Mouse (Mus musculus): ENCODE measurements around the gene Lcn2.

The Lcn2 gene

DNA sequence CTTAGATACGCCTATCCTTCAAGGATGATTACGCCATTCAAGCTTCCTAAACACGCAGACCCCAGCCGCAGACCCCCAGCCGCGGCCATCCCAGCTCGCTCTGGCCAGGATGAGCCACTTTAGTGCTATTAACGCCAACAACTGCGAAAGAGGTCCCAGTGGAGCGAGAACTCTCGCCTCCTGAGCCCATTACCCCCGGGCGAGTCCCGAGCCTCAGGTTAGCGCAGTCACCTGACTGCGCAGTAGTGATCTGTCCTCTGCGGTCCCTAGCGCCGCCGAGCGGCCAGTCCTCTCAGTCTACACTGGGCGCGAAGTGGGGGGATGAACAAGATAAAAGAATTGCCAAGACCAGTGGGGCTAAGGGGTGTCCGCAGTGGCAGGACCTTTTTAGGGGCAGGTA lies 26.6 kb downstream of the Lcn2 start:
- no peak for TF ChIP-seq GATA4 (IDR thresholded peaks at IDR 0.05; ENCODE audit: insufficient replicate concordance, low read length)

DNA sequence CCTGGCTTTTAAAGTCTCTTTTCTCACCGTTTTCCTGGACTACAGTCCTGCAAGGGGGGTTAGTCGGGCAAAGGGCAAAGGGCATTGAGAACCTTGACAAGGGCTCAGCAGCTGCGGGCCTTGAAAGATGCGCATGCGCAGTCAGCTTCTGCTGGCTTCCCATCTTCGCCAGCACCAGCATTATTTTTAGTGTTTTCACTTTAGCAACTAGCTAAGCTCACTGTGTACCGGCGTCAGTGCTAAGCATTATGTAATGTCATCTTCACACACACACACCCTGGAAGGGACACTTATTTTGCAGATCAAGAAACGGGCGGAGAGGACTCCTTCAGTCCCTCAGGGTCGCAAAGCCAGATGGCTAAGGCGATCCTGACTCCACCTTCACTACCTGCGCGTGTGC lies 27.3 kb downstream of the Lcn2 start:
- peak; percentile 60; the same call in 1 of the 2 replicates for TF ChIP-seq GATA4 (IDR thresholded peaks at IDR 0.05; ENCODE audit: insufficient replicate concordance, low read length)

DNA sequence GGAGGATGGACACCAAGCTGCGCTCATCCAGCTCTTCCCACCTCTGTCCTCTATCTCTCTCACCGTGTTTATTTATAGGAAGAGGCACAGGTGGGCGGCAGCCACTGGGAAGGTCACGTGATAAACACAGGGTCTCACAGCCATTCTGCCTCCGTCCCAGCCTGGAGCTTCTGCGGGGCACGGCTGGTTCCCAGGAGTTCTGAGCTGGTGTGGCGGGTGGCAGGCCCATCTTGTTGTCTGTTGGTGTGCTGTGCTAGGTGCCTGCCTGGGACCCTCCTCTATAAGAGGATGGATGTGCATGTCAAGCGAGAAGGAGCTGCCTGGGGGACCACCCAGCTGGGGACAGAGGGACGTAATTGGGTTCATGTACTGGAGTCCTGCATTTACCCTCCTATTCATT lies 29.7 kb downstream of the Lcn2 start:
- TF ChIP-seq GATA4 (IDR thresholded peaks at IDR 0.05; ENCODE audit: insufficient replicate concordance, low read length) = no peak

DNA sequence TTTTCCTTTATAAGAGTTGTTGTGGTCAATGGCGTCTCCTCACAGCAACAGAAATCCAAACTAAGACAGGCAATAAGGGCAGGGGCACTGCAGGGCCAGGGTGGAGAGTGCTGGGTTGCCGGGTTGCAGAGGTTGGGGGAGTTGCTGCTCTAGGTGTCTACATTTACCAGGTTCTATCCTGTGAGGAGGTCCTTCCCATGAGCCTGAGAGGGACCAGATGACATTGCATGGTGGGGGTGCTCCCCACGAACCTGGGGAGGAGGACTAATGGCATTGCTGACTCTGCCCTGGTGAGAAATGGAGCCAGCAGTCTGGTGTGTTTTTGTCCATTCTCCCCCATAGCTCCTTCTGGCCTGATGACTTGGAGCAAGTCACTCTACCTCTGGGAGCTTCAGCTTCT lies 30.3 kb downstream of the Lcn2 start:
- no peak for TF ChIP-seq GATA4 (IDR thresholded peaks at IDR 0.05; ENCODE audit: insufficient replicate concordance, low read length)

DNA sequence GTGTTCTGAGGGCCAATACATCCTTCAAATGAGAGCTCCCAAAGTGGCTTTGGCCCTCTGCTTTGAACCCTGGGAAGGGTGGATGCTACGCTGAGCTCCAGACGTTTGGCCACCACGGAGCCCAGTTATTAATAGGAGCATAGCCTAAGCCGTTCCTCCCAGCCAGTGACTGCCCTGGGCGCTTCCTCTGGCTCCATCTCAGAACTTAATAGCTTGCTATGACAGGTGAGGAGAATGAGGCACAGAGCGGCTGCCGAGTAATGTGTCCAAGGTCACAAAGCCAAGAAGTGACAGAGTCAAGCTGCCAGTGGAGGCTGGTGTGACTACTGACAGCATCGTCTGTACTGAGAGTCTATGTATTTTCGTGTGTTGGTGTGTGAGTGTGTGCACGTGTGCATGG lies 31.8 kb downstream of the Lcn2 start:
- TF ChIP-seq GATA4 (IDR thresholded peaks at IDR 0.05; ENCODE audit: insufficient replicate concordance, low read length) = no peak

DNA sequence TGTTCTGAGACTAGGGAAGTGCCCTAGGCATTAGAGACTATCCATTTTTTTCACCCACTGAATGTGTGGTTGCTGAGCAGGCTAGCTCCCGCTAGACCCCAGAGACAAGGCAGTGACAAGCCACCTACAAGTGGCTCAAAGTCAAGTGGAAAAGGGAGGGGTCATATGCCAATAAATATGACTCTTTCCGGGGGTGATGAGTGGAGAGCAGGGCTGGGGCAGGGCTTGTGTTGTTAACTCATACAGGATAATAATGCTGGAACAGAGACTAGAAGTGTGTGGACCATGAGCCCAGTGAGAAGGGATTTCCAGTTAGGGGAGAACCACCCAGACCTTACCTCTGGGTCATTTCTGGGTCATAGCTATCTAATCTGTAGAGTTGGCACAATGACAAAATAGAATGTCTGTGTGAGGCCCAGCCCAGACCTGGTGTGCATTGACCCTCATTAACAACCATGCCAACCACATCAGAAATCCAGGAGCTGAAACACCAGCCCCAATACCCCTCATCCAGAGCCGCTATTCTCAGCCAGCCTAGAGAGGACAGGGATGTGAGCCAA lies 33.6 kb downstream of the Lcn2 start:
- no peak for TF ChIP-seq GATA4 (IDR thresholded peaks at IDR 0.05; ENCODE audit: insufficient replicate concordance, low read length)

DNA sequence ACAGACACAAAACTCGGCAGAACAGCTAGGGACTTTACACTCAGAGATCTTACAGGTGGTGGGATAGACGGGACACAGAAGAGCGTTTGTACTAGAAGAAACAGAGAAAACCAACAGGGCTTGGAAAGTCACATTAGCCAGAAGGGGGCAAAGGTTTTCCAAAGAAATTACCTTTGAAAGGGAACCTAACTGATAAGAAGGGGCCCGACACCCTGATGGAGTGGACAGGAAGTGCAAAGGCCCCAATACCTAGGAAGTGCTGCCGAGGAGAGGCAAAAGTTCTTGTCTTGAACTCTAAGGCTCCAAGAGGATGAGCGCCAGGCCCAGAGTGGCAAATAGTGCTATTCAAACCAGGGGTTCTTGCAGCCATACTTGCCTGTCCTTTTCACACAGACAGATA lies 34.2 kb downstream of the Lcn2 start:
- no peak for TF ChIP-seq GATA4 (IDR thresholded peaks at IDR 0.05; ENCODE audit: insufficient replicate concordance, low read length)

DNA sequence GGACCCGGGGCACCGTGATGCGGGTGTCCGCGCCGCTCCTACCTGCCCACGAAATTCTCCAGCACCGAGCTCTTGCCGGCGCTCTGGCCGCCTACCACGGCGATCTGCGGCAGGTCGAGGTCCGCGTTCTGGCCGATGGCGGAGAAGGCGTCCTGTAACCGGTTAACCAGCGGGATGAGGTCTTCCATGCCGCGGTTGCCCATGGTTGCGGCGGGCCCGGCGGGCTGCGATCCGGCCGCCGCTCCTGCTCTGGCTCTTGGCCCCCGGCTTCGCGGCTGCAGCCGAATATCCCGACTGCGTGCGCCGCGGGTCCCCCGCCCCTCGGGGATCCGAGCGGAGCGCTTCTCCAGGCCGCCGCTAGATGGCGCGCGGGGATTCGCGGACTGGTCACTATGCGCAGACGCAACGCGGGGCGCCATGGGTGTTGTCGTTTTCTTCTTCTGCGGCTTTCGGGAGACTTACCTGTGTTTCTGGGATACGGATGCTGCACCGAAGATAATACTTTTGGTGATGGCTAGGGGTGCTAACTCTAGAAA lies 35.0 kb downstream of the Lcn2 start, which contains the start of gene Dnm1:
TSS of gene Dnm1 (minus strand) at position 332 of the 536 bp plus-strand sequence.
- TF ChIP-seq GATA4 (IDR thresholded peaks at IDR 0.05; ENCODE audit: insufficient replicate concordance, low read length) = no peak

DNA sequence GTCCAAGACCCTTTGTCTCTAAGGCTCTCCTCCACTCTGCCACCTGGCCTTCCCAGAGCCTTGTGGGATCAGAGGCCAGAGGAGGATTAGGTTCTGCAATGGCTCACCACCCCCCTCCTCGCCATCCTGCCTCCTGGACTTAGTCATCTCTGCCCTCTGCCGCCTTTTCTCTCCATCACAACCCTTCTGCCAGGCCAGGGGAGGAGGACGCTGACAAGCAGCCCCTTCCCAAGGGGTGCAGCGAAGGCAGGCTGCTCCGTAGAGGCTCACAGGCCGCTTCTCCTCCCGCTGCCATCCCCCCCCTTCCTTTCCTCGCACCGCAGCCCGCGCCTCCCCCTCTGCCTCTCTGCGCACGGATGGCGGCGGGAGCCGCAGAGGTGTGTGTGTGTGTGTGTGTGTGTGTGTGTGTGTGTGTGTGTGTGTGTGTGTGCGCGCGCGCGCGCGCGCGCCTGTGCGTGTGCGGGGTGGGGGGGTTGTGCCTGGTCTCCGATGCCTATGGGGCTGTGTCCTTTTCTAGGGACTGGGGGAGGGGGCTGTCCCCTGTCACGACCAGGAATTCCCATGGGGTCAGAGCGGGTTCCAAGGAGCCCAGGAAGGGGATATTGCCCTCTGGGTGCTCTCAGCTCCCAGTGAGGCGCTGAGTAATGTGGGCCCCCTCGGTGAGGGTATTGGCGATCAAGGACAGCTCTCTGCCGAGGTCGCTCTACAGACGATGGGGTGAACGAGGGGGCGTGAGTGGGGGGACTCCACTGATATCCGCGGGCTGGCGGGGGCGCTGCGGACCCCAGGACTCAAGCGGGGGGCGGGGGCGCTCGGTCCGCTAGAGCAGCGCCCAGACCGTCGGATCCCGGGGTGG lies 35.7 kb downstream of the Lcn2 start, which contains the start of gene Ciz1:
TSS of gene Ciz1 (plus strand) at position 177 of the 856 bp plus-strand sequence.
- TF ChIP-seq GATA4 (IDR thresholded peaks at IDR 0.05; ENCODE audit: insufficient replicate concordance, low read length) = no peak

DNA sequence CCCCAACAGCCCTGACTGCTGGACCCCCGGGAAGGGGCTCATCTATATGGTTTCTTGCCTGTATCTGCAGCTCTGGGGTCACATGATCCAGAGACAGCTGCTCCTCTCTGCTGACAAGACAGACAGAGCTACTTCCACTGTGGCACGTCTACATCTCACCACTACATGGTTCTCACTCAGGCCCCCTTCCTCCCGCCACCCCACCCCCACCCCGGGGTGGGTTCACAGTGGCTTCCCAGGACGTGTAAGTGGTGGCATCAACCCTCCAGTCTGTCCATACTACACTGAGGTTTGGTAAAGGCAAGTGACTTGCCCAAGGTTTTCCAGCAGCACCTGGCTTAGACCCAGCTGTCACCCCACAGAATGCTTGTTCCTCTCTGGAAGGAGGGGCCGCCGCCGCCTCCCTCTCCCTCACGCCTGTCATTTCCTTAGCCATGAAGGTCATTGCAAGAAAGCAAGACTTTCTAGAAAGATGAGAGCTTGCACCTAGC lies 36.5 kb downstream of the Lcn2 start:
- TF ChIP-seq GATA4 (IDR thresholded peaks at IDR 0.05; ENCODE audit: insufficient replicate concordance, low read length) = no peak

DNA sequence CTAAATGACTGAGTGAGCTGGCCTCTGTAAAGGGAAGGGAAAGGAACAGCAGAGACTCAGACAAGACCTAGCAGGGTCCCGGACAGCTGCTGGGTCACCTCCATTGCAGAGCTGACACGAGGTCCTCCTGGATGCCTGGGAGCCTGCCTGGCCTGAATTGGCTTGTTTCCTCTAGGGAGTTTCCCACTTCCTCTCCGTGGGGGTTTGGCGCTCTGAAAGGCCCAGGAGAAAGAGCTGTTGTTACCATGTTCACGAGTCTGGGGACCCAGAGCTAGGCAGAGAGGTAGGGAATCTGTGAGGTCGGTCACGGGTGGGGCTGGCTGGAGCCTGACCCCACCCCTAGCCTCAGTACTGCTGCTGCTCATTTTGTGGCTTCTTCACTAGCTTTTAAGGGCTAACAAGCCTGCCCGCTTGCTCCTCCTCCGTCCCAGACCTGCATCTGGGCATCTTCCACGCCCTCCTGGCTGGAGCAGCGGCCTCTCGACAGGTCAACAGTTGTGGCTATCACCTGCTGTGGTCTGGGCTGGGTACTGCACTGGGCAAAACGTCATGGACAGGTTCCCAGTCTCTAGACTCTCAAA lies 37.5 kb downstream of the Lcn2 start:
- TF ChIP-seq GATA4 (IDR thresholded peaks at IDR 0.05; ENCODE audit: insufficient replicate concordance, low read length) = no peak

DNA sequence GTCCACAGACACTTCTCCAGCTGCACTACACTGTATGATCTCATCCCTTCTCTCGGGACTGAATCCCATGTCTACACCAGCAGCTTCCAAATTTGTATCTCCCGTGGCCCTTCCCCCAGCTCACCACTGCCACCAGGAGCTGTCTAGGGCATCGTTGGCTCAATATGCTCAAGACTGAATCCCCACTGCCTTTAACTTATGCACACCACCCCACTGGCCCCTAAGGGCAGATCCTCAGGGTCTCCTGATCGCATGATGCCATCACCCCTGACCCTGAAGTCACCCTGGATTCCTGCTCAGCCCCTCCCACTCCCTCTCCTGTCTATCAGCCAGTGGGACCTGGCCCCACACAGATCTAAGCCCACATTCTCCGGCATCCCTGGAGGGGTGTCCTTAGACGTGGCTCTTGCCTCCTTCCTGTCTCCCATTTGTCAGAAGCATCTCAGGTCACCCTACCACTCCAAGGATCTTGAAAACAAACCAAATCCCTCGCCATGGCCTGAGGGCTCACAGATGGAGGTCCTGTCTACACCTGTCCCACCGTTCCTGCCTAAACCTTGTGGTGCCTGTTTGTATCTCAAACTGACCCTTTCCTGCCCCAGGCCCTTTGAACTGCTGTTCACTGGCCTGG lies 38.3 kb downstream of the Lcn2 start:
- no peak for TF ChIP-seq GATA4 (IDR thresholded peaks at IDR 0.05; ENCODE audit: insufficient replicate concordance, low read length)

DNA sequence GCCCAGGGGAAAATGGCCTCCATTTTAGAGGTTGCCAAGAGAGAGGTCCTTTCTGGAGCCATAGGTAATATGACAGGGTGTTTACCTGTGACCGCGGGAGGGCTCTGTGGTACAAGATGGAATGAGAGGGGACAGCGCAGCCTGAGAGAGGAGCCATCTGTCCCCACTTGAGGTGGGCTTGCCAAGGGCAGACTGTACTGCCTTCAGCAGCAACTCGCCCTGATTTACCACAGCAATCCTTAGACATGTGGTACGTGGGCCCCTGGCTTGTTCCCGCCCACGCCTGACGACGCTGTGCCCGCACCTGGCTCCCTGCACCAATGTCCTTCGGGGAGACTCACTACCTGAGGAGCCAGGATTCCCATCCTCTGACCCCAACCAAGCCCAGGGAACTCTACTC lies 39.7 kb downstream of the Lcn2 start:
- no peak for TF ChIP-seq GATA4 (IDR thresholded peaks at IDR 0.05; ENCODE audit: insufficient replicate concordance, low read length)

DNA sequence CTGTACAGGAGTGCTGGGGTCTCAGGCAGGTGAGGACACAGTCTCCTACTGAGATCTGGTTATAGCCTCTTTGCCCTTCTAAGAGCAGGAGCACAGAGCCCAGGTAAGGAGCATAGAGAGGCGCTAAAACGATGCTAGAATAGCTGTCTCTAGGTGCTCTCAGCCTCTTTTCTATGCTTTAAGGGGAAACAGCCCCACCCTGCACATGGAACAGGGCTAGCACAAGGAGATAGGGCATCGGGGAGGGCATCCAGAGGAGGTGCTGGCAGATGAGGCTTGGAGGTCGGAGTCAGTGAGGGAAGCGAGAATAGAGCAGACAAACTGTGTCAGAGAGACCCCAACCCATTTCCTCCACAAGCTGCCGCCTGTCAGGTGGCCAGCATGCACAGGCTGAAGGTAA lies 41.0 kb downstream of the Lcn2 start:
- no peak for TF ChIP-seq GATA4 (IDR thresholded peaks at IDR 0.05; ENCODE audit: insufficient replicate concordance, low read length)

DNA sequence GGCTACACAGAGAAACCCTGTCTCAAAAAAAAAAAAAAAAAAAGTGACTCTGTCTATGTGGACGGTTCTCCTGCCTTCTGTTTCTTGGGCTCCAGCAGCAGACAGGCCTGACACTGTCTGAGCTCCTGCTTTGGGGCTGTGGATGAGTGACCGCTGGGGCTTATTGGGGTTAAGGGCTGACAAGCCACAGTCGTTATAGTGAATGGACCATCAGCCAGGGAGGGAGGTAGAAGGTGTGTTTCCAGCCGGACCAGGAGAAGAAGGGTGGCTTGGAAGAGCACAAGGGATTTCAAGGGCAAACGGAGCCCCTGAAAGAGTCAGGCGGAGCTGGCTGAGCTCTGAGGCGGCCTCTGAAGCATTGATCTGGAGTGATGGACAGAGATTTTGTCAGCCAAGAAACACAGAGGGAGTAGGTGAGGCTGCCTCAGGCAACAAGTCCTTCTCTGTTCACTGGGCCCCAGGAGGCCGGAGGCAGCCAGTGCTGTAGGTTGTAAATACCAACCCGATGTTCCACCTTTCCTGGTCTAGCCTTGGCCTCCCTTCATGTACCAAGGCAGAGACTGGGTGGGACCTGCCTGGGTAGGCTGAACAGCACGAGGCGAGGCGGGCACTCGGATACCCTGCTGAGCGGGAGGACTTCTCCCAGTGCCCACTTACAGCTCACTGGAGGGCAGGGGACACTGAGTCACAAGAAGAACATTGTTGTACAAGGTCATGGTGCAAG lies 43.3 kb downstream of the Lcn2 start:
- TF ChIP-seq GATA4 (IDR thresholded peaks at IDR 0.05; ENCODE audit: insufficient replicate concordance, low read length) = no peak

Data from liver, adult (tissue).